19 mouse cellular contexts compared by ENCODE assay signal in genomic region chr1:33680435-33680834, GRCm38 (mm10).
"Had no signal": no experiment of that assay in that cellular context is flagged by ENCODE, and none has a peak within 500 bp of the region (broad histone marks: within the 10 kb centered on the region; RNA-seq: fewer than 3 reads in every experiment).

No protein-coding gene starts in this region.

- H3K4me1 ChIP-seq: limb, embryonic 15.5 days; midbrain, embryonic 12.5 days; midbrain, embryonic 15.5 days; neural tube, embryonic 12.5 days; neural tube, embryonic 15.5 days had no signal

- H3K27ac ChIP-seq: limb, embryonic 15.5 days; liver, embryonic 14.5 days; macrophage; midbrain, embryonic 12.5 days; midbrain, embryonic 15.5 days; neural tube, embryonic 12.5 days; neural tube, embryonic 15.5 days; stomach, postnatal 0 days had no signal

- H3K27me3 ChIP-seq: limb, embryonic 15.5 days; midbrain, embryonic 12.5 days; midbrain, embryonic 15.5 days; neural tube, embryonic 12.5 days; neural tube, embryonic 15.5 days had no signal

- DNase-seq: kidney, postnatal 10 days; liver, postnatal 0 days; lung, embryonic 14.5 days; right cerebral cortex, adult 18-20 months; right cerebral cortex, postnatal 14 days; right cerebral cortex, postnatal 4 days; thymus, adult 18-20 months; thymus, postnatal 36 days had no signal

- H3K36me3 ChIP-seq: limb, embryonic 15.5 days; midbrain, embryonic 12.5 days; midbrain, embryonic 15.5 days; neural tube, embryonic 12.5 days; neural tube, embryonic 15.5 days had no signal

- H3K4me3 ChIP-seq: limb, embryonic 15.5 days; midbrain, embryonic 12.5 days; midbrain, embryonic 15.5 days; neural tube, embryonic 12.5 days; neural tube, embryonic 15.5 days had no signal

- H3K9me3 ChIP-seq: limb, embryonic 15.5 days; midbrain, embryonic 12.5 days; midbrain, embryonic 15.5 days; neural tube, embryonic 12.5 days; neural tube, embryonic 15.5 days had no signal

- ATAC-seq: intestine, embryonic 16.5 days; liver, postnatal 0 days; lung, postnatal 0 days; midbrain, embryonic 15.5 days had no signal

- H3K9ac ChIP-seq: limb, embryonic 15.5 days; liver, embryonic 14.5 days; liver, postnatal 0 days; lung, embryonic 14.5 days; midbrain, embryonic 12.5 days; midbrain, embryonic 15.5 days; neural tube, embryonic 12.5 days; neural tube, embryonic 15.5 days had no signal

- H3K4me2 ChIP-seq: limb, embryonic 15.5 days; liver, embryonic 11.5 days; lung, embryonic 14.5 days; midbrain, embryonic 12.5 days; midbrain, embryonic 15.5 days; neural tube, embryonic 12.5 days; neural tube, embryonic 15.5 days had no signal
